Comparison of ENCODE assay signal across 12 mouse cellular contexts in genomic region chr7:125762883-125763830, GRCm38 (mm10). TPM values are rescaled to one million over a fixed set of nuclear protein-coding genes. Genes with fewer than 3 reads are reported as not detected.
DNase-seq lines count a peak whose midpoint lies in the region; ATAC-seq and TF ChIP-seq lines count a peak whose summit lies in the region.
"Had no signal": no experiment of that assay in that cellular context is flagged by ENCODE, and none has a peak within 500 bp of the region (broad histone marks: within the 10 kb centered on the region; RNA-seq: fewer than 3 reads in every experiment).

No protein-coding gene starts in this region.

- no peak for ATAC-seq in heart, embryonic 11.5 days (replicated peaks; ENCODE audit: insufficient number of reproducible peaks, low FRiP score, low TSS enrichment)
- no peak for ATAC-seq in midbrain, embryonic 15.5 days (replicated peaks)
- 0 out of 2 replicates have a peak, but pooled peaks have one; percentile 30 for ATAC-seq in hindbrain, postnatal 0 days
- ATAC-seq in erythroblast, adult 5-6 weeks (replicated peaks; ENCODE audit: low FRiP score, poor library complexity, severe bottlenecking): no peak
- ATAC-seq in erythroid progenitor cell, adult 5-6 weeks (replicated peaks; ENCODE audit: low FRiP score, poor library complexity, severe bottlenecking): no peak
- ATAC-seq: Patski had no signal

- DNase-seq in heart, adult 8-10 months (ENCODE audit: low spot score): no peak
- DNase-seq in midbrain, embryonic 10.5 days (ENCODE audit: low spot score): no peak
- DNase-seq in hindbrain, postnatal 0 days (ENCODE audit: low spot score): peak; percentile 15
- no peak for DNase-seq in gastrocnemius, postnatal 10 days
- DNase-seq: adrenal gland, postnatal 25 days; gastrocnemius, adult 2 months; lung, postnatal 4 days had no signal

- no peaks in the 10 kb centered on the region for H3K9me3 ChIP-seq in heart, embryonic 11.5 days (replicated peaks; ENCODE audit: control insufficient read depth, low read length)
- no peaks in the 10 kb centered on the region for H3K9me3 ChIP-seq in midbrain, embryonic 10.5 days (replicated peaks)
- H3K9me3 ChIP-seq in midbrain, embryonic 15.5 days: no peaks in the 10 kb centered on the region
- H3K9me3 ChIP-seq in hindbrain, postnatal 0 days (ENCODE audit: low read length): no peaks in the 10 kb centered on the region

- no peak overlapping the region for H3K4me2 ChIP-seq in heart, embryonic 11.5 days
- H3K4me2 ChIP-seq in midbrain, embryonic 15.5 days: no peak overlapping the region
- no peak overlapping the region for H3K4me2 ChIP-seq in hindbrain, postnatal 0 days (ENCODE audit: low read depth, low read length)

- H3K27me3 ChIP-seq in heart, embryonic 11.5 days (ENCODE audit: control insufficient read depth, insufficient read depth, low read length): no peaks in the 10 kb centered on the region
- H3K27me3 ChIP-seq in midbrain, embryonic 10.5 days (ENCODE audit: low read depth, poor library complexity, severe bottlenecking): peaks cover 22% of the 10 kb centered on the region; the same call in 1 of the 2 replicates
- H3K27me3 ChIP-seq in midbrain, embryonic 15.5 days (replicated peaks): no peaks in the 10 kb centered on the region
- no peaks in the 10 kb centered on the region for H3K27me3 ChIP-seq in hindbrain, postnatal 0 days (ENCODE audit: insufficient read depth, low read length)
- H3K27me3 ChIP-seq: Patski had no signal

- H3K4me1 ChIP-seq in heart, embryonic 11.5 days (ENCODE audit: control insufficient read depth, insufficient read depth, low read length): peaks cover 33% of the 10 kb centered on the region
- peaks cover 15% of the 10 kb centered on the region for H3K4me1 ChIP-seq in midbrain, embryonic 10.5 days
- 0 out of 2 replicates have a peak, but pooled peaks cover 6% of the 10 kb centered on the region for H3K4me1 ChIP-seq in midbrain, embryonic 15.5 days
- peaks cover 10% of the 10 kb centered on the region for H3K4me1 ChIP-seq in hindbrain, postnatal 0 days (ENCODE audit: insufficient read depth, low read length)

- WGBS in heart, embryonic 11.5 days (ENCODE audit: insufficient replicate concordance): 77% methylated on average over 7 of the region's 7 CpGs
- WGBS in midbrain, embryonic 10.5 days: 53% methylated on average over 7 of the region's 7 CpGs
- 48% methylated on average over 7 of the region's 7 CpGs for WGBS in midbrain, embryonic 15.5 days
- 36% methylated on average over 7 of the region's 7 CpGs for WGBS in hindbrain, postnatal 0 days

- H3K36me3 ChIP-seq in heart, embryonic 11.5 days (ENCODE audit: control insufficient read depth, insufficient read depth, low read length): no peaks in the 10 kb centered on the region
- H3K36me3 ChIP-seq in midbrain, embryonic 10.5 days: peaks cover 19% of the 10 kb centered on the region
- no peaks in the 10 kb centered on the region for H3K36me3 ChIP-seq in midbrain, embryonic 15.5 days (replicated peaks)
- H3K36me3 ChIP-seq in hindbrain, postnatal 0 days (ENCODE audit: insufficient read depth, low read length): peaks cover 13% of the 10 kb centered on the region

- no peak overlapping the region; the same call in 1 of the 2 replicates for H3K9ac ChIP-seq in heart, embryonic 11.5 days (ENCODE audit: low read depth, low read length)
- no peak overlapping the region for H3K9ac ChIP-seq in midbrain, embryonic 15.5 days
- no peak overlapping the region for H3K9ac ChIP-seq in hindbrain, postnatal 0 days (replicated peaks; ENCODE audit: low read length)

- no peak for TF ChIP-seq CTCF in hindbrain, postnatal 0 days (IDR thresholded peaks at IDR 0.05; ENCODE audit: low read depth)

- no peak overlapping the region for H3K4me3 ChIP-seq in heart, embryonic 11.5 days (ENCODE audit: low read depth, low read length)
- no peak overlapping the region for H3K4me3 ChIP-seq in midbrain, embryonic 10.5 days
- H3K4me3 ChIP-seq in midbrain, embryonic 15.5 days: no peak overlapping the region
- no peak overlapping the region for H3K4me3 ChIP-seq in hindbrain, postnatal 0 days (ENCODE audit: low read length)
- H3K4me3 ChIP-seq: gastrocnemius, adult 2 months had no signal

- H3K27ac ChIP-seq in heart, embryonic 11.5 days (ENCODE audit: low read depth, low read length): peak overlapping the region; percentile 89
- H3K27ac ChIP-seq in midbrain, embryonic 10.5 days (replicated peaks): peak overlapping the region; percentile 43; the same call in 1 of the 2 replicates
- no peak overlapping the region for H3K27ac ChIP-seq in midbrain, embryonic 15.5 days
- no peak overlapping the region for H3K27ac ChIP-seq in hindbrain, postnatal 0 days
- H3K27ac ChIP-seq: gastrocnemius, adult 2 months had no signal

RNA-seq across cellular contexts. Expression of gene D430042O09Rik, which starts 55.5 kb away (rescaled TPM):
- 8.7 and 9.4 TPM in 2 replicates for polyA plus RNA-seq in heart, embryonic 11.5 days (2014; fragmentation: Nextera tagmentation; extraction: Ambion mirVana)
- 10 to 100 TPM in 1 of 4 experiments, 1 to 10 TPM in 3; 8.9 to 12.0 (median 9.4) TPM for total RNA-seq in heart, adult 8-10 months (2022)
- 8.8 and 10.2 TPM in 2 replicates for polyA plus RNA-seq in midbrain, embryonic 10.5 days (2016; fragmentation: Nextera tagmentation; extraction: Ambion mirVana)
- 7.4 and 7.7 TPM in 2 replicates for polyA plus RNA-seq in midbrain, embryonic 15.5 days (2015; fragmentation: Nextera tagmentation; extraction: Ambion mirVana)
- 17.8 and 18.7 TPM in 2 replicates for total RNA-seq in hindbrain, postnatal 0 days (2014; rRNA removed)
- 3.7 and 4.5 TPM in 2 replicates for polyA plus RNA-seq in hindbrain, postnatal 0 days (2015; fragmentation: Nextera tagmentation; extraction: Ambion mirVana)
- total RNA-seq in erythroblast, adult 5-6 weeks (2015; ENCODE audit: low replicate concordance): 1.7 and 1.9 TPM in 2 replicates
- 4.0 and 4.1 TPM in 2 replicates for total RNA-seq in erythroblast, adult 5-6 weeks (2017; ENCODE audit: low replicate concordance)
- total RNA-seq in gastrocnemius, postnatal 10 days (2021): 1 to 10 TPM; 7.3 to 8.2 TPM
- 5.9 and 15.1 TPM in 2 replicates for total RNA-seq in erythroid progenitor cell, adult 5-6 weeks (2015; ENCODE audit: low replicate concordance)
- total RNA-seq in erythroid progenitor cell, adult 5-6 weeks (2017; ENCODE audit: low replicate concordance): 4.7 and 9.5 TPM in 2 replicates

RNA-seq across cellular contexts. Expression of gene Gtf3c1, which starts 55.6 kb away (rescaled TPM):
- polyA plus RNA-seq in heart, embryonic 11.5 days (2014; fragmentation: Nextera tagmentation; extraction: Ambion mirVana): 32.1 and 33.2 TPM in 2 replicates
- 10 to 100 TPM; 49.7 to 57.7 (median 54.7) TPM for total RNA-seq in heart, adult 8-10 months (2022)
- 37.5 and 46.5 TPM in 2 replicates for polyA plus RNA-seq in midbrain, embryonic 10.5 days (2016; fragmentation: Nextera tagmentation; extraction: Ambion mirVana)
- polyA plus RNA-seq in midbrain, embryonic 15.5 days (2015; fragmentation: Nextera tagmentation; extraction: Ambion mirVana): 34.8 and 35.7 TPM in 2 replicates
- 70.2 and 78.2 TPM in 2 replicates for total RNA-seq in hindbrain, postnatal 0 days (2014; rRNA removed)
- polyA plus RNA-seq in hindbrain, postnatal 0 days (2015; fragmentation: Nextera tagmentation; extraction: Ambion mirVana): 16.7 and 17.7 TPM in 2 replicates
- total RNA-seq in erythroblast, adult 5-6 weeks (2015; ENCODE audit: low replicate concordance): 5.2 and 10.2 TPM in 2 replicates
- 8.9 and 15.8 TPM in 2 replicates for total RNA-seq in erythroblast, adult 5-6 weeks (2017; ENCODE audit: low replicate concordance)
- 10 to 100 TPM; 36.8 to 43.7 TPM for total RNA-seq in gastrocnemius, postnatal 10 days (2021)
- total RNA-seq in erythroid progenitor cell, adult 5-6 weeks (2015; ENCODE audit: low replicate concordance): 6.1 and 11.3 TPM in 2 replicates
- 18.6 and 47.6 TPM in 2 replicates for total RNA-seq in erythroid progenitor cell, adult 5-6 weeks (2017; ENCODE audit: low replicate concordance)

Comparison
In these comparisons a context has a peak if more than half of its experiments do, and no peak if none do; other contexts are left out.
1. H3K27ac ChIP-seq: peak in heart, embryonic 11.5 days (single experiment) and midbrain, embryonic 10.5 days (single experiment); none in midbrain, embryonic 15.5 days (single experiment) and hindbrain, postnatal 0 days (single experiment).